Mouse (Mus musculus) urinary bladder, postnatal 14 days (tissue): ENCODE measurements around the gene Diablo.

Experiments
- DNase-seq: peaks from one replicate; pipeline ENCODE4 v3.0.0; 2021; ENCODE audit warnings: low spot score

Gene Diablo

DNA sequence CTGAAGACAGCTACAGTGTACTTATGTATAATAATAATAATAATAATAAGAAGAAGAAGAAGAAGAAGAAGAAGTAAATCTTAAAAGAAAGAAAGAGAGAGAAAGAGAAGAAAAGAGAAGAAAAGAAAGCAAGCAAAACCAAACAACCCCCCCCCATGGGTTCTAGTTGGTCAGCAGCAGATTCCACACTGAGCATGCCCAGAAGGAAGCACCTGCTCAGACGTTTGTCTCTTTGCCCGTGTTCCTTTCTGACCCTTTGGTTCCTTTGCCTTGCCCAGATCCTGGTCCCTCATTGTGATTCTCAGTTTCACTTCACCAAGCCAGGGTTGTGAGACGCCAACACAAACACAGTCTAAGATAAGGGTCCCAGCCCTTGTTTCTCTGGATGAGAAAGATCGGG is 22.0 kb downstream of the Diablo start:
- DNase-seq: no peak

DNA sequence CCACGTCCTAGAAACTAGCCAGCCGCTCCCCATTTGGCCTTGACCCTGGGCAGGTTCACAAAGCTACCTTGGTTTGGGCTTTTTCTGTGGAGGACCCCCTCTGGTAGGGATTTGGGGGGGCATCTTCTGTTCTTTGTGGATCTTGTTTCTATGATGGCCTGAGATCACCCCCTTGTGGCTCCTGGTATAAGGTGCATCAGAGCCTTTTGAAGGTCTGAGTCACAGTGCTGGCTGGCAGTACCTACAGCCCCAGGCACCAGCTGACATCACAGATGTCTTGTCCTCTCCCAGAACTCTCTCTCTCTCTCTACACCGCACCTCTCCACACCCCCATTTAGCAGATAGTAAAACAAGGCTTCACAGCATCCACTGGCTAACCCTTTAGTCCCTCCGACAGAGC is 24.3 kb downstream of the Diablo start:
- peak; percentile 32 for DNase-seq

DNA sequence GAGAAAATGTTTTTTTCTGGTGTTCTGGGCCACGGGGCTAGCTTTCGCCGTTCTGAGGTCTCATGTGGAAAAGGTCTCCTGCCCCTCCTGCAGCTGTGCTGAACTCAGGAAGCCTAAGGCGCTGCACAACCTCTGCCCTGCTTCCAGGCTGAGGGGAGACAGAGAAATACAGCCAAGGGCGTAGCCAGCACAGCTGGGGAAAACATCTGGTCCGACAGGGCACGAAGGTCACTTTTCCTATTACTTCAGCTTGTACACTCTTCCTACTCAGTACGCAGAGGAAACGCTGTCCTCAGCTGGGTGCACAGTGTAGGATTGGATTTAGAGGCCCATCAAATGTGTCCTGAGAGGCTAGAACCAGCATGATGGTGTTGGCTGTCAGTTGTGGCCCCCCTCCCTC is 34.0 kb downstream of the Diablo start:
- no peak for DNase-seq

DNA sequence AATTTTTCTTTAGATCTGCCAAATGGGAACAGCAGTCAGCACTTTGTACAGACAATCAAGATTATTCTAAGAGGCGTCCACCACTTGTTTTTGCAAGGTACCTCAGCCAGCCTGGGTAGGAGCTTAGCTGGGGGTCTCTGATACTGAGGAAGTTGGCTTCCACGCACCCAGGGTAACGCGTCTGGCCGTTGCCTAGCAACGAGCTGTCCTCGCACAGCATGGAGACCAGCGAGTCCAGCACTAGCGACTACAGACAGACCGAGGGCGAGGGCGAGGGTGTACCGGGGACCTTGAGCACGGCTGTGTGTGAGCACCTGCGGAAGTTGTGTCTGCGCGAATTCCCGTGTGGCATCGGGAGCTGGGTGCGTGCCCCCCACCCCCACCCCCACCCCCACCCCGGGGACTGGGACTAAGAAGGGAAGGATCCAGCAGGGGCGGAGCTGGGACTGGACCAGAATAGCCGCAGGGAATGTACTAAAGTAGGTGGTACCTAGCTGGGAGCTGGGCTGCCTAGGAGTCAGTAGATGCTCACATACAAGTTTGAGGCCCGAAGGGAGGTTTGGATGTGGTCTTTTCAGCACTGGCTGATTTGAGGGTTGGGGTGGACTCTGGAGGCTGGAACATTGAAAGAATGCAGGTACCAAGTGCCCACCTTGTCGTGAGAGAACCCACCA is 34.7 kb downstream of the Diablo start, which contains the start of the genes Lrrc43 and Il31:
Gene Lrrc43, plus strand, starts transcription at position 194 of the 674 bp plus-strand sequence.
Gene Il31, minus strand, starts transcription at position 378 of the 674 bp plus-strand sequence.
- no peak for DNase-seq

DNA sequence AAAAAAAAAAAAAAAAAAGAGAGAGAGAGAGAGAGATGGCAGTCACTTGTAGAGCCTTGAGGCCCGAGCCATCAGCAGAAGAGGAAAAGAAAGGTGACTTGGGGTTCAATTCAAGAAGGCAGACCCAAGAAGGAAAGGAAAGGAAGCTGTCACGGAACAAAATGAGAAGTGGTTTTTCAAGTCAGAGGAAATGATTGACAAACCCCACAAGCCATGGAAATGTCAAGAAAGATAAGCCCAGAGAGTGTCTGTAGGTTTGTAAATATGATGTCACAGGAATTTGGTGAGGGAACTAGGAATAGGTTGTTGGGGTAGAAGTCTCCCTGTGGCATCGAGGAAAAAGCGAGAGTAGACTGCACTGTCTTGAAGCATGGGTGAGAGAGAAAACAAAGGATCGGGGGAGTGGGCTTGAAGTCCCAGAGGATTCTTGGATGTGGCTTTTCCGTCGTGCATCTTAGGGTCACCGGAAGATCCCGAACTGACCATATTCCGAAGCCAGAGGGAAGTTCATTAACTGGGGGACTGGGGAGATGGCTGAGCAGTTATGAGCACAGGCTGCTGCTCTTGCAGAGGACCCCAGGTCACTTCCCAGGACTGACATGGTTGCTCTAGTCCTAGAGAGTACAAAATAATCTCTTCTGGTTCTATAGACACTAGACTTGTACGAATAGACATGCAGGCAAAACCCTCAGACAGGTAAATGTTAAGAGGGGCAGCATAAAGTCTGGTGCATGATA is 36.1 kb downstream of the Diablo start:
- DNase-seq: no peak

DNA sequence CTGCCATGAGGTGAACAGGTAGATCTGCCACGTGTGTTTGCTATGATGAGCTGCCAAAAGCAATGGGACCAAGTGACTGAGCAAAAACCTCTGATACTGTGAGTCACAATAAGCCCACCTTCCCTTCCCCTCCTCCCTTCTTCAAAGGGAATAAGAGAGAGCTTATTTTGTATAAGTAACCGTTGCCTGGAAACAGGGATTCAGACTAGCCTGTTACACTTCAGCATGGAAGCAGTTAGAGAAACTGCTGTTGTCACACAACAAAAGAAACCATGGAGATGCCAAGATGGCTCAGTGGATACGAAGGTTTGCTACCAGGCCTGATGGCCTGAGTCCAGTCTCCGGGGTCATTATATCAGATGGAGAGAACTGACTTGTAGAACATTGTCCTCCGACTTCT is 50.2 kb downstream of the Diablo start:
- no peak for DNase-seq

DNA sequence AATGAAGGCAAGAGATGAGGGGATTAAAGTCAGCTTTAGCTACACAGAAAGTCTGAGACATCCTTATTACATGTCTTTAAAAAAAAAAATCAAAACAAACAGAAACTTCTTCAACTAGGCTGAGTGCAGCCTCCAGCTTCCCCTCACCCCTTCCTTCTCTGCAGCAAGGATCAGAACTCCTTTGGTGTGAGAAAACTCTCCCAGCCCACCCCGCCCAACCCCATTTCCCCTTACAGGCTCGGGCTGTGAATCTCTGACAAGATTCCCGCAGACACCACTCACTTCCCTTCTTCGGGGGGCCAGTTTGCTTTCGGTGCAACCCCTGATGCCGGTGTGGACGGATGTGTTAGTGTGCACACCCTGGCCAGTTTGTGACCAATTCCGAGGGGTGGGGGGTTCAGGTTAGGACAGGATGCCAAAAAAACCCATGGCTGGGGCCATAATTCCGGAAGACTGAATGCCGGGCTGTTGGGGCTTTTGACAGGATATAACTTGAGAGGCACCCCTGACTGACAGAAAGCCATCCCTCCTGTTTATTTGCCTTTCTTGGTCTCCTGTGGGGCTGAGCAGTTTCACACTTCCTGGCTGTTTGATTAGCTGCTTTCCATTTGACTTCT is 53.1 kb downstream of the Diablo start:
- DNase-seq: no peak

DNA sequence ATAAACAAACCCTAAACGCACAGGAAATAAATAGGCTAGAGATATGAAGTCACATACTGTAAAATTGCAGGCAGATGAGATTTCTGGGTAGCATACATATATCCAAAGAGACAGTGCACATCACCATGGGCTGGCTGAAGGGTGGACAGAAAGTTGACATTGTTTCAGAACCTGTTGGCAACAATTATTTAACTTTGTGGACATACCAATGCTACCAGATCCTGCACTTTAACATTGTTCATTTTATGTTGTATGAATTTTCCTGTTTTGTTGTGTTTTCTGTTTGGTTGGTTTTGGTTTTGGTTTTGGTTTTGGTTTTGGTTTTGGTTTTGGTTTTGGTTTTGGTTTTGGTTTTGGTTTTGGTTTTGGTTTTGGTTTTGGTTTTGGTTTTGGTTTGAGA is 59.3 kb downstream of the Diablo start:
- DNase-seq: no peak

DNA sequence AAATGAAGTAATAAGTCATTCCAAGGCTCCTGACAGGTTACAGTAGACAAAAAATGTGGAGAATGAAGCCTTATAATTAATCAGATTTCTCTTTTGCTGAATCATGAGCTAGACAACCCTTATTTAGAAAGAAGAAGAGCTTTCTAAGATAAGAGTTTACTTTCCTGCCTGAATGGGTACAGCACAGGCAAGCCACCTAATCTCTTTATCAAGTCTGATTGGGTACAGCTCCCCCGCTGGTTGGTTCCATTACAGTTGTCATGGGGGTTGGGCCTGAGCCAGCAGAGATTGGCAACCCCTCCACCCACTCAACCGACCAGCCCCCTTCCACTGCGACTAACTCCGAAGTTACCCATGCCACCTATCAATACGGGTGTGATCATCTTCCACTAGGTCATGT is 62.6 kb downstream of the Diablo start:
- DNase-seq: no peak
